Mouse (Mus musculus) intestine, embryonic 15.5 days (tissue): ENCODE data around the gene Mn1. TPM values are rescaled to one million over a fixed set of nuclear protein-coding genes. Genes with fewer than 3 reads are reported as not detected.

Experiments used
- ATAC-seq: fragments of 200-750 bp; cut with Nextera tagmentation; 2 replicates; pipeline ENCODE4 v1.8.0; 2017; ENCODE audit warnings: moderate TSS enrichment, moderate library complexity
- H3K27ac ChIP-seq: fragments of 300-500 bp; sonication (generic); 2 replicates; pipeline ENCODE4 v1.5.1; 2015; ENCODE audit warnings: mild to moderate bottlenecking, inconsistent platforms
- H3K27me3 ChIP-seq: fragments of 300-500 bp; sonication (generic); replicated peaks from 2 replicates; pipeline ENCODE4 v1.6.1; 2015; ENCODE audit warnings: inconsistent platforms
- H3K36me3 ChIP-seq: fragments of 300-500 bp; sonication (generic); 2 replicates; pipeline ENCODE4 v1.6.1; 2015; ENCODE audit warnings: inconsistent platforms
- H3K4me1 ChIP-seq: fragments of 300-500 bp; sonication (generic); replicated peaks from 2 replicates; pipeline ENCODE4 v1.6.1; 2015; ENCODE audit warnings: inconsistent platforms
- H3K4me2 ChIP-seq: fragments of 300-500 bp; sonication (generic); replicated peaks from 2 replicates; pipeline ENCODE4 v1.6.1; 2015; ENCODE audit warnings: mild to moderate bottlenecking, inconsistent platforms
- H3K4me3 ChIP-seq: fragments of 300-500 bp; sonication (generic); replicated peaks from 2 replicates; pipeline ENCODE4 v1.5.1; 2015; ENCODE audit warnings: inconsistent platforms
- H3K9ac ChIP-seq: fragments of 300-500 bp; sonication (generic); 2 replicates; pipeline ENCODE4 v1.6.1; 2015; ENCODE audit warnings: inconsistent platforms
- H3K9me3 ChIP-seq: fragments of 300-500 bp; sonication (generic); 2 replicates; pipeline ENCODE4 v1.6.1; 2016; ENCODE audit warnings: inconsistent platforms
- WGBS: fragments of 180-500 bp; shearing (Covaris S2); methylation state at CpG from one replicate; pipeline ENCODE4 v1.1.7; 2015; 5-methylcytosine and 5-hydroxymethylcytosine counted together
- polyA plus RNA-seq: library from polyadenylated mRNA; unstranded; fragments of >200 nt; fragmentation: Nextera tagmentation; extraction: Ambion mirVana; gene quantifications from 2 replicates; pipeline ENCODE4 v1.2.1, GENCODE M21; 2015

Gene Mn1
- polyA plus RNA-seq, 1 experiment from 2014 or later = 8.7 TPM

DNA sequence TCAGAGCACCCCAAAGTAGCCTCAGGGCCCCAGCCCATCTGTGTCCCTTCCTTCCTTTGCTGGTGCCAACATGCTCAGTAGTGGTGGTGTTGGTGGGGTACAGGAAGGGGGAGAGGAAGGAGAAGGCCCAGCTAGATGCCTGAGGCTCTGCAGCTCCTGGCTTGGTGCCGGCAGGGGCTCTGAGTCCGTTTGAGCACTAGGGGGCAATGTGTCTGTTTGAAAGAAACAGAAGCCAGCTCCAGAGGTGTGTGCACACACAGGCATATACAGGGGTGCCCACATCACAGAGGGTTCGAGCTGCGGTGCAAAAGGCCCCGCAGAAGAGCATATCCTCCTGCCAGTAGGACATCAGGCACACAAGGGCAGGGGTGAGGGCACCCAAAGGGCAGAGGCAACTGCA is 3.0 kb upstream of the Mn1 start:
- Histone ChIP-seq H3K27ac (no peak overlapping the region), H3K9ac (no peak overlapping the region), H3K27me3 (peaks cover 15% of the 10 kb centered on the region), H3K4me2 (no peak overlapping the region), H3K36me3 (no peaks in the 10 kb centered on the region), H3K4me1 (peaks cover 27% of the 10 kb centered on the region), H3K9me3 (no peaks in the 10 kb centered on the region), H3K4me3 (no peak overlapping the region)
- peak; percentile 16; the same call in 1 of the 2 replicates for ATAC-seq
- WGBS = 0% methylated on average over 5 of the region's 5 CpGs

DNA sequence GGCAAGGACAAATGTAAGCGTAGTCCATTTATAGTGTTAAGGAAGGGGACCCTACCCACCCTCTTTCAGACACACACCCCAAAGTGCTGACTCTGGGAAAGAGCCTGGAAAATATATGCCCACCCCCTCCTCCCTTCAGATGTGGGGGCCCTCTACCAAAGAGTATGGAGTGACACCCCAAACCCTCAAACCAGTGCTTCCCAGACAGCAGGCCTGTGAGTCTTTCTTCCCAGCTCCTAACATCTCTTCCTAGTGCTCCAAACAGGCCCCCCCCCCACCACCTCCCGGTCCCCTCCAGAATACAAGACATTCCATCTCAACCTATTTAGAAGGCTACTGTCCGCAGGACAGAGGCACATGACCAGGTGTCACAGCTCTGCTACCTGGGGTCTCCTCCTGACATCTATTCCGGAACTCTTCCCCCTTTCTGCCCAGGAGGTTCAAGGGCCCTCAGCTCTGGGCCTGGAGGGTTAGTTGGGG is 2.4 kb upstream of the Mn1 start:
- no peak overlapping the region for H3K4me2 ChIP-seq
- ATAC-seq = no peak
- peaks cover 20% of the 10 kb centered on the region for H3K27me3 ChIP-seq

DNA sequence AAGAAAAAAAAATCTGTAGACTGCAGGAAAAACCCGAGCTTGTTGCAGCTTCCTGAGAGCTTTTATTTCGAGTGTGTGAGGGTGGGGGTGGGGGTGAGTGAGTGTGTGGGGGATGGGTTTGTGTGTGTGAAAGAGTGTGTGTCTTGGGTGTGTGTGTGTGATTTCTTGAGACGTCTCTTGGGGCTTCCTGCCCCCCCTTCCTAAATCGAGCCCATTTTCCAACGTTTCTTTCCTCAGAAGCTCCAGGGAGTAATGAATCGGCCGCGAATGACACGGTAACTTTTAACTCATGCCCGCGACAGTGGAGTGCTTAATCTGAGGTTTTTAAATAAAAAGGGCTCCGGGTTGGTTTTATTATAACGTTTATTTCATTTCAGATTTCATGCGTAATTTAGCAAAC is 1.6 kb upstream of the Mn1 start:
- 7% methylated on average over 14 of the region's 14 CpGs for WGBS

More for the DNA sequence above, 2.4 kb upstream of the Mn1 start:
- WGBS = 67% methylated on average over 4 of the region's 4 CpGs
- no peaks in the 10 kb centered on the region for H3K36me3 ChIP-seq
- H3K9me3 ChIP-seq = no peaks in the 10 kb centered on the region
- H3K27ac ChIP-seq = no peak overlapping the region
- H3K4me1 ChIP-seq = peaks cover 29% of the 10 kb centered on the region
- H3K4me3 ChIP-seq = no peak overlapping the region
- no peak overlapping the region for H3K9ac ChIP-seq

DNA sequence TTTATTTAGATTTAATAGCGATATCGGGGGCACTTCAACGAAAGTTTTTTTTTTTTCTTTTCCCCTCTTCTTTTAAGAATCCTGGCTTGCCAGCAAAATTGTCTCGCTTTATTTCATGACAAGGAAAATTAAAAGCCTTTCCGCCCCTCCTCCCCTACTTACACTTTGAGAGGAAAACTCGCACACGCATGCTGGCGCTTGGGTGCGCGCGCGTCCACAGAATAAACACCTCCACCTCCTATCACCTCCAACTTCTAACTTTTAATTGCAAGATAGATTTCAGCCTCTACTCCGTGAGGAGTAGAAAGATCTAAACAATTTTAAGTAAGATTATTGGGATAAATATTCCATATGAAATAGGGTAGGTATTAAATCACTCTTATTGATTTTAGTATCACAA is 1.1 kb upstream of the Mn1 start:
- Histone ChIP-seq H3K27ac (no peak overlapping the region), H3K4me3 (peak overlapping the region; percentile 78), H3K4me1 (peaks cover 41% of the 10 kb centered on the region), H3K36me3 (no peaks in the 10 kb centered on the region), H3K27me3 (peaks cover 32% of the 10 kb centered on the region), H3K9me3 (no peaks in the 10 kb centered on the region), H3K9ac (peak overlapping the region; percentile 82), H3K4me2 (peak overlapping the region; percentile 94)
- WGBS = 2% methylated on average over 13 of the region's 13 CpGs
- ATAC-seq = no peak

More for the DNA sequence above, 1.6 kb upstream of the Mn1 start:
- Histone ChIP-seq H3K27me3 (peaks cover 28% of the 10 kb centered on the region), H3K9me3 (no peaks in the 10 kb centered on the region), H3K9ac (no peak overlapping the region), H3K27ac (no peak overlapping the region), H3K4me1 (peaks cover 37% of the 10 kb centered on the region), H3K4me2 (peak overlapping the region; percentile 94), H3K36me3 (no peaks in the 10 kb centered on the region), H3K4me3 (peak overlapping the region; percentile 78; the same call in 1 of the 2 replicates)
- ATAC-seq = no peak

DNA sequence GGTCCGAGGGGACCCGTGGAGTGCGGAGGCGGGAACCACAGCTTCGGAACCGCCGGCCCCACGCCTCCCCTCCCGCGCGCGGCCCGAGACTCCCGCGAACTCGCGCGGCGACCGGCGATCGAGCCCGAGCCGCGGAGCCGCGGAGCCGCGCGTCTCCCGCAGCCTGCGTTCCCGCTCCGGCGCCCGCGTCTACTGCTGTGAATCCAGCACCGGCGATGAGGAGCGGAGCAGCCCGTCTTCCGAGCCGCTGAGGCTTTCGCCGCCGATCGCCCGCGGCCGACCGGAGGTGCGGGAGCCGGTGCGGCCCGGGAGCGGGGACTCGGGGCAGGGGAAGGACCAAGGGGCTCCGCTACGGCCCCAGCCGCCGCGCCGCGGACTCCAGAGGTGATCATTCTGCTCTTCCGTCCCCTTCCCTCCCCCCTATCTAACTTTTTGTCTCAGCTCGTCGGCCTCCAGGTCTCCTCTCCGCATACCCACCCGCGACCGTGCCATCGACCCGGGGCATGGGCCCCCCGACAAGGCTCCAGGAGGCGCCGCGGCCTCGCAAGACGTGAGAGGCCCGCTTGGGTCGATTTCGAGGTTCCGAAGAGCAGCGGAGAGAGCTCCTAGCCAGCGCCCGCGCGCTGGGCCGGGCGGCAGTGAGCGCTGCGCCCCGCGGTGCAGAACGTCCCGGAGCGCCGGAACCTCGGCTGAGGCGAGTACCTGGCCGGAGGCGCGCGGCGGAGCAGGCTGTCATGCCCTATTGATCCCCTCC is 393 bp downstream of the Mn1 start:
- H3K27ac ChIP-seq = peak overlapping the region; percentile 75
- under 1% methylated on average over 104 of the region's 105 CpGs for WGBS
- H3K36me3 ChIP-seq = no peaks in the 10 kb centered on the region
- H3K4me2 ChIP-seq = peak overlapping the region; percentile 94
- H3K4me1 ChIP-seq = peaks cover 55% of the 10 kb centered on the region
- H3K4me3 ChIP-seq = peak overlapping the region; percentile 78
- H3K9me3 ChIP-seq = no peaks in the 10 kb centered on the region
- peaks cover 38% of the 10 kb centered on the region for H3K27me3 ChIP-seq
- H3K9ac ChIP-seq = peak overlapping the region; percentile 82
- peak; percentile 18 for ATAC-seq

DNA sequence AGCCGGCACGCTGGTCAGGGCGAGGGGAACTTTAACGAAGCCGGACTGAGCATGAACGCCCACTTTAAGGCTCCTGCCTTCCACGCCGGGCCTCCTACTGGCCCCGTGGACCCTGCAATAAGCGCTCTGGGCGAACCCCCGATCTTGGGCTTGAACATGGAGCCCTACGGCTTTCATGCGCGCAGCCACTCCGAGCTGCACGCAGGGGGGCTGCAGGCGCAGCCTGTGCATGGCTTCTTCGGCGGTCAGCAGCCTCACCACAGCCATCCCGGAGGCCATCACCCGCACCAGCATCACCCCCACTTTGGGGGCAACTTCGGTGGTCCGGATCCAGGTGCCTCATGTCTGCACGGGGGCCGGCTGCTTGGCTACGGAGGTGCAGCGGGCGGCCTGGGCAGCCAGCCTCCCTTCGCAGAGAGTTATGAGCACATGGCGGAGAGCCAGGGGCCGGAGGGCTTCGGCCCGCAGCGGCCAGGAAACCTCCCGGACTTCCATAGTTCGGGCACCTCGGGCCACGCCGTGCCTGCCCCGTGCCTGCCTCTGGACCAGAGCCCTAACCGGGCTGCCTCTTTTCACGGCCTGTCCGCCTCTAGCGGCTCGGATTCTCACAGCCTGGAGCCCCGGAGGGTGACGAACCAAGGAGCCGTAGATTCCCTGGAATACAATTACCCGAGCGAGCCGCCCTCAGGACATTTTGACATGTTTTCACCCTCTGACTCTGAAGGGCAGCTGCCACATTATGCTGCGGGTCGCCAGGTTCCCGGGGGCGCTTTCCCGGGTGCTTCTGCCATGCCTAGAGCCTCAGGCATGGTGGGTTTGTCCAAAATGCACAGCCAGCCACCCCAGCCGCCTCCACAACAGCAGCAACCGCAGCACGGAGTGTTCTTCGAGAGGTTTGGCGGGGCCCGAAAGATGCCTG is 1.3 kb downstream of the Mn1 start:
- Histone ChIP-seq H3K9me3 (no peaks in the 10 kb centered on the region), H3K27me3 (peaks cover 38% of the 10 kb centered on the region), H3K27ac (peak overlapping the region; percentile 17; the same call in 1 of the 2 replicates), H3K4me1 (peaks cover 57% of the 10 kb centered on the region), H3K4me2 (peak overlapping the region; percentile 94), H3K9ac (peak overlapping the region; percentile 82), H3K4me3 (peak overlapping the region; percentile 78), H3K36me3 (no peaks in the 10 kb centered on the region)
- ATAC-seq = no peak
- WGBS = 5% methylated on average over 63 of the region's 63 CpGs

DNA sequence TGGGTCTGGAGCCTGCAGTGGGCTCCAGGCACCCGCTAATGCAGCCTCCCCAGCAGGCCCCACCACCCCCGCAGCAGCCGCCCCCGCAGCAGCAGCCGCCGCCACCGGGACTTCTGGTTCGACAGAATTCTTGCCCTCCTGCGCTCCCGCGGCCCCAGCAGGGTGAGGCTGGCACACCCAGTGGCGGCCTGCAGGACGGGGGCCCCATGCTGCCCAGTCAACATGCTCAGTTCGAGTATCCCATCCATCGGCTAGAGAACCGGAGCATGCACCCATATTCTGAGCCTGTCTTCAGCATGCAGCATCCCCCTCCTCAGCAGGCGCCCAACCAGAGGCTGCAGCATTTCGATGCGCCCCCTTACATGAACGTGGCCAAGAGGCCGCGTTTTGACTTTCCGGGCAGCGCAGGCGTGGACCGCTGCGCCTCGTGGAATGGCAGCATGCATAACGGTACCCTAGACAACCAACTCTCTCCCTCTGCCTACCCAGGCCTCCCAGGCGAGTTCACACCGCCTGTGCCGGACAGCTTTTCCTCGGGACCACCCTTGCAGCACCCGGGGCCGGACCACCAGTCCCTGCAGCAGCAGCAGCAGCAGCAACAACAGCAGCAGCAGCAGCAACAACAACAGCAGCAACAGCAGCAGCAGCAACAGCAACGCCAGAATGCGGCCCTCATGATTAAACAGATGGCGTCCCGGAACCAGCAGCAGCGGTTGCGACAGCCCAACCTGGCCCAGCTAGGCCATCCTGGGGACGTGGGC is 2.1 kb downstream of the Mn1 start:
- WGBS = 21% methylated on average over 42 of the region's 42 CpGs
- no peaks in the 10 kb centered on the region for H3K9me3 ChIP-seq
- peak overlapping the region; percentile 82 for H3K9ac ChIP-seq
- H3K4me3 ChIP-seq = peak overlapping the region; percentile 78
- H3K27me3 ChIP-seq = peaks cover 38% of the 10 kb centered on the region
- no peak for ATAC-seq
- peaks cover 63% of the 10 kb centered on the region for H3K4me1 ChIP-seq
- no peaks in the 10 kb centered on the region for H3K36me3 ChIP-seq
- no peak overlapping the region for H3K27ac ChIP-seq
- H3K4me2 ChIP-seq = peak overlapping the region; percentile 94

DNA sequence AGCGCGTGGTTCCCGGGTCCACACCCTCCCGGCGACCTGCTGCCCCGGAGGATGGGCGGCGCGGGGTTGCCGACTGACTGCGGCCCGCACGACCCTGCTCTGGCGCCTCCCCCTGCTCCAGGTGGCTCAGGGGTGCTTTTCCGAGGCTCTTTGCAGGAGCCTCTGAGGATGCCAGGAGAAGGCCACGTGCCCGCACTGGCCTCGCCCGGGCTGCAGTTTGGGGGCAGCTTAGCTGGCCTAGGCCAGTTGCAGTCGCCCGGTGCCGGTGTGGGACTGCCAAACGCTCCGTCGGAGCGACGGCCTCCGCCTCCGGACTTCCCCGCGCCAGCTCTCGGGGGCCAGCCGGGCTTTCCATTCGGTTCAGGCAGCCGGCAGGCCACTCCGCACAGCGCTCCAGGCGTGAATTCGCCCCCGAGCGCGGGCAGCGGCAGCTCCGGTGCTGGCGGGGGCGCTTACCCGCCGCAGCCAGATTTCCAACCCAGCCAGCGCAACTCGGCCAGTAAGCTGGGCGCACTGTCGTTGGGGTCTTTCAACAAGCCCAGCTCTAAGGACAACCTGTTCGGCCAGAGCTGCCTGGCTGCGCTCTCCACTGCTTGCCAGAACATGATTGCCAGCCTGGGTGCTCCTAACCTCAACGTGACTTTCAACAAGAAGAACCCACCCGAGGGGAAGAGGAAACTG is 3.0 kb downstream of the Mn1 start:
- ATAC-seq = no peak
- H3K4me2 ChIP-seq = peak overlapping the region; percentile 94
- peak overlapping the region; percentile 38 for H3K9ac ChIP-seq
- H3K4me1 ChIP-seq = peaks cover 62% of the 10 kb centered on the region
- H3K36me3 ChIP-seq = no peaks in the 10 kb centered on the region
- peaks cover 34% of the 10 kb centered on the region for H3K27me3 ChIP-seq
- H3K9me3 ChIP-seq = no peaks in the 10 kb centered on the region
- no peak overlapping the region for H3K27ac ChIP-seq
- 13% methylated on average over 56 of the region's 56 CpGs for WGBS
- H3K4me3 ChIP-seq = peak overlapping the region; percentile 78

DNA sequence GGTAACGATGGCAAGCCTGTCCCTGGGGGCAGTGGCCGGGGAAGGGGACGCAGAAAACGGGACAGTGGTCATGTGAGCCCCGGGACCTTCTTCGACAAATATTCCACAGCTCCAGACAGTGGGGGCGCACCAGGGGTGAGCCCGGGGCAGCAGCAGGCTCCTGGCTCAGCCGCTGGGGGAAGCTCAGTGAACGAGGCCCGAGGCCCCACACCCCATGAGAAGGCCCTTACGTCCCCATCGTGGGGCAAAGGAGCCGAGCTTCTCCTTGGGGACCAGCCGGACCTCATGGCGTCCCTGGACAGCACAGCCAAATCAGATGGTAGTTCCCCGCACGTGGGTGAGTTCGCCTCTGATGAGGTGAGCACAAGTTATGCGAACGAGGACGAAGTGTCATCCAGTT is 3.7 kb downstream of the Mn1 start:
- no peak for ATAC-seq
- H3K4me1 ChIP-seq = peaks cover 62% of the 10 kb centered on the region
- WGBS = 79% methylated on average over 22 of the region's 22 CpGs
- H3K4me3 ChIP-seq = peak overlapping the region; percentile 78; the same call in 1 of the 2 replicates
- no peaks in the 10 kb centered on the region for H3K9me3 ChIP-seq
- H3K36me3 ChIP-seq = no peaks in the 10 kb centered on the region
- no peak overlapping the region for H3K27ac ChIP-seq
- H3K4me2 ChIP-seq = peak overlapping the region; percentile 94
- H3K27me3 ChIP-seq = peaks cover 34% of the 10 kb centered on the region
- H3K9ac ChIP-seq = peak overlapping the region; percentile 38; the same call in 1 of the 2 replicates

DNA sequence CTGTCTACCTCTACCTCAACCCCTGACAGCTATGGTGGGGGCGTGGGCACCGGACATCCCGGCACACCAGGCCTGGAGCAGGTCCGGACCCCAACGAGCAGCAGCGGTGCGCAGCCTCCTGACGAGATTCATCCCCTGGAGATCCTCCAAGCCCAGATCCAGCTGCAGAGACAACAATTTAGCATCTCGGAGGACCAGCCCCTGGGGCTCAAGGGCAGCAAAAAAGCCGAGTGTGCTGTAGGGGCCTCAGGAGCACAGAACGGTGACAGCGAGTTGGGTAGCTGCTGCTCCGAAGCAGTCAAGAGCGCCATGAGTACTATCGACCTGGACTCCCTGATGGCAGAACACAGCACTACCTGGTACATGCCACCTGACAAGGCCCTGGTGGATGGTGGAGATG is 4.3 kb downstream of the Mn1 start:
- WGBS = 74% methylated on average over 15 of the region's 15 CpGs
- H3K4me2 ChIP-seq = peak overlapping the region; percentile 94
- H3K9me3 ChIP-seq = no peaks in the 10 kb centered on the region
- no peak overlapping the region for H3K27ac ChIP-seq
- H3K4me1 ChIP-seq = peaks cover 64% of the 10 kb centered on the region
- ATAC-seq = no peak
- H3K36me3 ChIP-seq = no peaks in the 10 kb centered on the region
- peaks cover 34% of the 10 kb centered on the region for H3K27me3 ChIP-seq
- peak overlapping the region; percentile 17; the same call in 1 of the 2 replicates for H3K9ac ChIP-seq
- H3K4me3 ChIP-seq = peak overlapping the region; percentile 9

DNA sequence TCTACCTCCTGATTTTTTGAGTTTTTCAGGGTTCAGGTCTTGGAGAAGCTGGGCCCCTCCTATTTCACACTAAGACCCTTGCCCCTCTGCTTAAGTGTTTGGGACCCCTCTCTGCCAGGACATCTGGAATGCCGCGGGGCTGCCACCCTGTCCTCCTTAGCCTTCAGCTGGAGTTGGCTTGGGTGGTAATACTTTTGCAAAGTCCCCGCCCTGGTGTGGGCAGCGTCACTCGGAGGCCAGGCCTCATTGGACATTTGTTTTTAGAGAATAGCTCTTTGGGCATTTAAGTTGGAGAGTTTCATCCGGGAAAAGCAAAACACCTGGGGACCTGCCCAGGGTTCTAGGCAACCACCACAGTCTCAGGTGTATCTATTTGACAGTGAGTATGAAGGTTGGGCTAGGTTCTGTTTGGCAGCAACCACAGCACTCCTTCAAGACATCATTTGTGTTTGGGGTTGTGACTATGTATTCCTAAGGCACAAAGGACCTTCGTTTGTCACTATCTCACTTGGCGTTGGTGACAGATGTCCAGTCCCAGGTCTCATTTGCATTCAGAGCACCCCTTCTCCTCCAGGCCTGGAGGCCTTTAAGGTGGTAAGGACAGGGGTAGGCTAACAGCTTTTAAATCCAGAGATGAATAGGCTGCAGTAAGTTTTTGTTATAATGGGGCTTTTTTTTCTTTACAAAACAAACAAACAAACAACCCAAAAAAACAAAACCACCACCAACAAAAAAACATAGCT is 5.1 kb downstream of the Mn1 start:
- Histone ChIP-seq H3K36me3 (no peaks in the 10 kb centered on the region), H3K4me2 (peak overlapping the region; percentile 94; the same call in 1 of the 2 replicates), H3K27ac (no peak overlapping the region), H3K27me3 (peaks cover 34% of the 10 kb centered on the region), H3K4me1 (peaks cover 65% of the 10 kb centered on the region), H3K9me3 (no peaks in the 10 kb centered on the region), H3K9ac (no peak overlapping the region), H3K4me3 (no peak overlapping the region)
- WGBS = 76% methylated on average over 8 of the region's 8 CpGs
- ATAC-seq = no peak
